8 mouse cellular contexts compared by ENCODE assay signal in the genomic region with DNA sequence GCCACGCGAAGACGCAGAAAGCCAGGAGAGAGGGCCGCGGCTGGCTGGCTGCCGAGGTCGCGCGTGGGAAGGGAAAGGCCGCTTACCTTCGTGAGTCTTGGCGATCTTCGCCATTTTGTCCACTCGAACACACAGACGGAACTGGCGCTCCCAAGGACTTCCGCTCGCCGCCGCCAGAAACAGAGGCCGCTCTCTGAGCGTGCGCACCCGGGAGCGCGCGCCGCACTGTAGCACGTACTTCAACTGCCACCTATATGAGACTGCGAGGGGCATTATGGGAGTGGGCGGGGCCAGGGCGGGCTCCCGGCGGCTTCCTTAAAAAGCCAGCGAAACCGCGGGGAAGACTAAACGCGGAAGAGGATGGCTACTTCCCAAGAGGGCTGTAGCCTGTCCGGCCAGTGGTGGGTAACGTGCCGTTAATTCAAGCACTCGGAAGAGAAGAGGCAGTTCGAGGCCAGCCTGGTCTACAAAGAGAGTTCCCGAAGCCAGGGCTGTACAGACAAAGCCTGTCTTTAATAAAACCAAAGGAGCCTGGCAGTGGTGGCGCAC. TPM values are rescaled to one million over a fixed set of nuclear protein-coding genes. Genes with fewer than 3 reads are reported as not detected.
DNase-seq lines count a peak whose midpoint lies in the region; ATAC-seq lines count a peak whose summit lies in the region.

Sf3b1 (minus strand) TSS at position 229 of the 549 bp plus-strand sequence.

- intact Hi-C loops in gastrocnemius, postnatal 14 days (cut with DNase I; ENCODE audit: low total_unique reads) = no loop called here
- intact Hi-C loops in left cerebral cortex, postnatal 10 days (cut with DNase I) = loop anchor here (2.0 kb wide), 1 partner anchor 25 kb away; the partner anchor contains the start of gene Coq10b

- DNase-seq in adrenal gland, adult (ENCODE audit: inconsistent age in 2 of 2, low spot score in 1 of 2) = peak; percentile 97 to 99
- DNase-seq in embryo, embryonic 10.5 days (ENCODE audit: low spot score) = peak; percentile 98
- DNase-seq in gastrocnemius, postnatal 14 days = peak; percentile 96
- peak; percentile 95 to 97 for DNase-seq in left cerebral cortex, postnatal 10 days (ENCODE audit: extremely low spot score in 1 of 2, low spot score in 2 of 2)
- DNase-seq in right cerebral cortex, postnatal 25 days = peak; percentile 95
- DNase-seq in urinary bladder, postnatal 4 days (ENCODE audit: low spot score in 2 of 2) = peak; percentile 94 to 95

- ATAC-seq in inflammation-experienced regulatory T-cells, adult 6 months = peak; percentile 77
- peak; percentile 81 for ATAC-seq in megakaryocyte-erythroid progenitor cell, adult 5-6 weeks (replicated peaks; ENCODE audit: low FRiP score, low TSS enrichment, poor library complexity, severe bottlenecking)

RNA-seq across cellular contexts. Expression of gene Sf3b1, which starts in this region (rescaled TPM):
- 10 to 100 TPM; 51.9 to 58.3 TPM for total RNA-seq in gastrocnemius, postnatal 14 days (2021)
- polyA plus RNA-seq in inflammation-experienced regulatory T-cells, adult 6 months (2017; shearing (Covaris generic)) = 100 to 1,000 TPM; 408 to 502 (median 410) TPM
- 100 to 1,000 TPM; 157 to 174 TPM for total RNA-seq in left cerebral cortex, postnatal 10 days (2021)
- total RNA-seq in megakaryocyte-erythroid progenitor cell, adult 5-6 weeks (2014; fragmentation: Nextera tagmentation) = 192 and 240 TPM in 2 replicates
- total RNA-seq in megakaryocyte-erythroid progenitor cell, adult 5-6 weeks (2017) = 311 and 350 TPM in 2 replicates

Comparison
In these comparisons a context has a peak if more than half of its experiments do, and no peak if none do; other contexts are left out.
1. Peak in every context shown above with its lines: DNase-seq and ATAC-seq.